Mouse (Mus musculus): ENCODE data around the gene Lasp1. TPM values are rescaled to one million over a fixed set of nuclear protein-coding genes. Genes with fewer than 3 reads are reported as not detected.

Gene Lasp1
- total and polyA plus RNA-seq, 3 experiments = 12.5 to 45.4 (median 18.6) TPM

GRCm38 (mm10) chr11:97805662-97806612, 7.1 kb downstream of the Lasp1 start:
- in situ Hi-C loops (cut with MboI; ENCODE audit: low pct_ligation_motif_present, low pct_unique_long_range_greater_than_20kb, low sequenced_read_pairs) (no loop called here), dilution Hi-C loops (cut with MboI; ENCODE audit: extremely low pct_ligation_motif_present, extremely low pct_unique_long_range_greater_than_20kb, low sequenced_read_pairs) (no loop called here)
- H3K4me2 ChIP-seq (ENCODE audit: insufficient read depth, low read depth, poor library complexity, severe bottlenecking) = no peak overlapping the region
- DNase-seq (ENCODE audit: extremely low read depth) = no peak
- H3K4me3 ChIP-seq (replicated peaks in 1 of 3; ENCODE audit: low read depth in 2 of 3, low read length in 2 of 3, poor library complexity in 1 of 3) = no peak overlapping the region
- H3K4me1 ChIP-seq (ENCODE audit: control insufficient read depth in 1 of 2, insufficient read depth in 2 of 2) = peaks cover 37 to 80% of the 10 kb centered on the region in 2 experiments
- H3K79me2 ChIP-seq (replicated peaks; ENCODE audit: control insufficient read depth, extremely low read depth, insufficient read depth, poor library complexity, severe bottlenecking) = no peaks in the 10 kb centered on the region
- no peak overlapping the region for H3K9ac ChIP-seq (ENCODE audit: insufficient read depth, low read depth)
- TF ChIP-seq RCOR1 (conservative IDR thresholded peaks at IDR 0.05; ENCODE audit: low read depth, low read length) (no peak), MAX (IDR thresholded peaks at IDR 0.05; ENCODE audit: low read length) (no peak), E2F4 (IDR thresholded peaks at IDR 0.05; ENCODE audit: insufficient replicate concordance, low read depth, low read length) (no peak)
- H3K27ac ChIP-seq (ENCODE audit: insufficient read depth, low read depth) = no peak overlapping the region
- no peaks in the 10 kb centered on the region for H3K27me3 ChIP-seq (replicated peaks)
- no peaks in the 10 kb centered on the region for H3K9me3 ChIP-seq (replicated peaks; ENCODE audit: low read length)
- peaks cover 5 to 48% of the 10 kb centered on the region in 2 experiments for H3K36me3 ChIP-seq (replicated peaks in 1 of 2; ENCODE audit: control insufficient read depth in 1 of 2, insufficient read depth in 1 of 2, low read length in 1 of 2)

- in situ Hi-C loops (cut with MboI; ENCODE audit: low pct_ligation_motif_present, low pct_unique_long_range_greater_than_20kb, low sequenced_read_pairs) = no loop called here
- Histone ChIP-seq H3K4me3 (replicated peaks in 1 of 3; ENCODE audit: low read depth in 2 of 3, low read length in 2 of 3, poor library complexity in 1 of 3) (no peak overlapping the region), H3K79me2 (replicated peaks; ENCODE audit: control insufficient read depth, extremely low read depth, insufficient read depth, poor library complexity, severe bottlenecking) (no peaks in the 10 kb centered on the region), H3K9me3 (replicated peaks; ENCODE audit: low read length) (no peaks in the 10 kb centered on the region), H3K4me2 (ENCODE audit: insufficient read depth, low read depth, poor library complexity, severe bottlenecking) (no peak overlapping the region), H3K9ac (ENCODE audit: insufficient read depth, low read depth) (no peak overlapping the region), H3K4me1 (ENCODE audit: control insufficient read depth in 1 of 2, insufficient read depth in 2 of 2) (peaks cover 33 to 76% of the 10 kb centered on the region in 2 experiments), H3K27me3 (replicated peaks) (no peaks in the 10 kb centered on the region), H3K36me3 (replicated peaks in 1 of 2; ENCODE audit: control insufficient read depth in 1 of 2, insufficient read depth in 1 of 2, low read length in 1 of 2) (peaks cover 5 to 53% of the 10 kb centered on the region in 2 experiments), H3K27ac (ENCODE audit: insufficient read depth, low read depth) (no peak overlapping the region)
- DNase-seq (ENCODE audit: extremely low read depth) = no peak
- TF ChIP-seq CHD2 (IDR thresholded peaks at IDR 0.05; ENCODE audit: low read length) (no peak), SIN3A (IDR thresholded peaks at IDR 0.05; ENCODE audit: low read length) (no peak), NELFE (IDR thresholded peaks at IDR 0.05; ENCODE audit: low read depth, low read length) (no peak), MXI1 (IDR thresholded peaks at IDR 0.05; ENCODE audit: low read depth, low read length) (no peak), RCOR1 (conservative IDR thresholded peaks at IDR 0.05; ENCODE audit: low read depth, low read length) (no peak), CTCF (conservative IDR thresholded peaks at IDR 0.05 in 1 of 2, IDR thresholded peaks at IDR 0.05 in 1 of 2; ENCODE audit: low read depth in 2 of 2, low read length in 2 of 2) (no peak), ETS1 (conservative IDR thresholded peaks at IDR 0.05; ENCODE audit: low read depth, low read length) (no peak), ZMIZ1 (IDR thresholded peaks at IDR 0.05; ENCODE audit: low read depth, low read length) (no peak), SMC3 (IDR thresholded peaks at IDR 0.05; ENCODE audit: low read depth, low read length) (no peak), MAFK (IDR thresholded peaks at IDR 0.05; ENCODE audit: insufficient replicate concordance, low read length) (no peak), MAZ (IDR thresholded peaks at IDR 0.05; ENCODE audit: low read depth, low read length) (no peak), HCFC1 (IDR thresholded peaks at IDR 0.05; ENCODE audit: low read depth, low read length) (no peak), TCF12 (IDR thresholded peaks at IDR 0.05; ENCODE audit: low read depth, low read length) (no peak), UBTF (IDR thresholded peaks at IDR 0.05; ENCODE audit: low read depth, low read length) (no peak), EP300 (IDR thresholded peaks at IDR 0.05; ENCODE audit: low read length) (no peak)
- dilution Hi-C loops (cut with MboI; ENCODE audit: extremely low pct_ligation_motif_present, extremely low pct_unique_long_range_greater_than_20kb, low sequenced_read_pairs) = no loop called here
Measured at GRCm38 (mm10) chr11:97806613-97806964, 7.8 kb downstream of the Lasp1 start.

Measured in CH12.LX (cell line).